ENCODE assay signal across 28 mouse cellular contexts in the genomic region with DNA sequence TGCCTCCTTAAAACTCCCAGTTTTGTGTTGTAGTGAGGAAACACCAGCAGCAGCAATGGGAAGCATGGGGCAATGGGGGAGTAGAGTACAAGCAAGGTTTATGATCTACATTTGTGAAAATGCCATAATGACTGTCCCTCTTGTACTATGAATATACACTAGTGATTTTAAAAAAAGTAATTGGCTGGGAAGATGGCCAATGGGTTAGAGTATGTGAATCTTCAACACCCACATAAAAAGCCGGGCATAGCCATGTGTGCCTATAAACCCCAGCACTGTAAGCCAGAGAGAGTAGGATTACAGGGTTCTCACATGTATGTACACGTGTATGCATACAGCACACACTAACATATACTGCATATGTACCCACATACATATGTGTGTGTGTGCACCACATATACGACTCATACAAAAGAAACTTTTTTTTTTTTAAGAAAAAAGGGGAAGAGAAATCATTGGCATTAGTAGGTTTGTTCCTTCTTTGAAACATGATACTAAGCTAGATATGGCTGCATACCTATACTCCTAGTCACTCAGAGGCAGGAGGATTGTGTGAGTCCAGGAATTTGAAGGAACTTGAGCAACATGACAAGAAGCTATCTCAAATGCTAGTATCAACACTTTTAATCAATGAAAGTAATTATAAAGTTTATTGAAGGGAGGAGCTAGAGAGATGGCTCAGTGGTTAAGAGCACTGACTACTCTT. TPM values are rescaled to one million over a fixed set of nuclear protein-coding genes. Genes with fewer than 3 reads are reported as not detected.
"Had no signal": no experiment of that assay in that cellular context is flagged by ENCODE, and none has a peak within 500 bp of the region (broad histone marks: within the 10 kb centered on the region; RNA-seq: fewer than 3 reads in every experiment).

No protein-coding gene starts in this region.

- H3K27ac ChIP-seq: limb, embryonic 12.5 days; limb, embryonic 15.5 days; liver, embryonic 14.5 days; midbrain, embryonic 10.5 days; midbrain, embryonic 13.5 days; neural tube, embryonic 13.5 days had no signal

- H3K9ac ChIP-seq: limb, embryonic 12.5 days; limb, embryonic 15.5 days; liver, embryonic 14.5 days; liver, postnatal 0 days; lung, embryonic 14.5 days; midbrain, embryonic 13.5 days; neural tube, embryonic 13.5 days had no signal

- H3K27me3 ChIP-seq: limb, embryonic 12.5 days; limb, embryonic 15.5 days; midbrain, embryonic 13.5 days; neural tube, embryonic 13.5 days had no signal

- H3K4me3 ChIP-seq: limb, embryonic 12.5 days; limb, embryonic 15.5 days; megakaryocyte, embryonic 14.5 days; midbrain, embryonic 10.5 days; midbrain, embryonic 13.5 days; neural tube, embryonic 13.5 days had no signal

- DNase-seq: kidney, adult 18-20 months; kidney, adult 9 months; kidney, postnatal 14 days; kidney, postnatal 4 days; lung, embryonic 14.5 days; thymus, adult 2 months; thymus, postnatal 14 days had no signal

- H3K9me3 ChIP-seq: limb, embryonic 12.5 days; limb, embryonic 15.5 days; midbrain, embryonic 10.5 days; midbrain, embryonic 13.5 days; neural tube, embryonic 13.5 days had no signal

- H3K36me3 ChIP-seq: limb, embryonic 12.5 days; limb, embryonic 15.5 days; midbrain, embryonic 10.5 days; midbrain, embryonic 13.5 days; neural tube, embryonic 13.5 days had no signal

- H3K4me1 ChIP-seq: limb, embryonic 12.5 days; limb, embryonic 15.5 days; megakaryocyte, embryonic 14.5 days; midbrain, embryonic 13.5 days; neural tube, embryonic 13.5 days had no signal

- ATAC-seq: liver, postnatal 0 days; lung, postnatal 0 days; midbrain, embryonic 13.5 days had no signal

- H3K4me2 ChIP-seq: limb, embryonic 12.5 days; limb, embryonic 15.5 days; liver, embryonic 11.5 days; lung, embryonic 14.5 days; midbrain, embryonic 13.5 days; neural tube, embryonic 13.5 days had no signal

RNA-seq across cellular contexts. Expression of a gene that starts 2.3 kb away (rescaled TPM):
- total RNA-seq: layer of hippocampus, adult 18-20 months; layer of hippocampus, postnatal 14 days; left cerebral cortex, adult 18-20 months; left cerebral cortex, postnatal 10 days; left cerebral cortex, postnatal 36 days; midbrain, postnatal 0 days; neutrophil, adult 5-6 weeks had no signal
- polyA plus RNA-seq: kidney, embryonic 16.5 days; limb, embryonic 12.5 days; limb, embryonic 15.5 days; liver, embryonic 11.5 days; liver, embryonic 14.5 days; liver, postnatal 0 days; lung, embryonic 14.5 days; lung, postnatal 0 days; midbrain, embryonic 10.5 days; midbrain, embryonic 13.5 days; midbrain, postnatal 0 days; neural tube, embryonic 13.5 days; small intestine, adult 2 months; spleen, adult 2 months; stomach, embryonic 16.5 days; thymus, adult 2 months had no signal

RNA-seq across cellular contexts. Expression of a gene that starts 19.9 kb away (rescaled TPM):
- total RNA-seq: layer of hippocampus, adult 18-20 months; layer of hippocampus, postnatal 14 days; left cerebral cortex, adult 18-20 months; left cerebral cortex, postnatal 10 days; left cerebral cortex, postnatal 36 days; midbrain, postnatal 0 days; neutrophil, adult 5-6 weeks had no signal
- polyA plus RNA-seq: kidney, embryonic 16.5 days; limb, embryonic 12.5 days; limb, embryonic 15.5 days; liver, embryonic 11.5 days; liver, embryonic 14.5 days; liver, postnatal 0 days; midbrain, embryonic 10.5 days; midbrain, embryonic 13.5 days; midbrain, postnatal 0 days; neural tube, embryonic 13.5 days; spleen, adult 2 months; stomach, embryonic 16.5 days had no signal
